ENCODE assay signal across 1 mouse cellular context in the genomic region with DNA sequence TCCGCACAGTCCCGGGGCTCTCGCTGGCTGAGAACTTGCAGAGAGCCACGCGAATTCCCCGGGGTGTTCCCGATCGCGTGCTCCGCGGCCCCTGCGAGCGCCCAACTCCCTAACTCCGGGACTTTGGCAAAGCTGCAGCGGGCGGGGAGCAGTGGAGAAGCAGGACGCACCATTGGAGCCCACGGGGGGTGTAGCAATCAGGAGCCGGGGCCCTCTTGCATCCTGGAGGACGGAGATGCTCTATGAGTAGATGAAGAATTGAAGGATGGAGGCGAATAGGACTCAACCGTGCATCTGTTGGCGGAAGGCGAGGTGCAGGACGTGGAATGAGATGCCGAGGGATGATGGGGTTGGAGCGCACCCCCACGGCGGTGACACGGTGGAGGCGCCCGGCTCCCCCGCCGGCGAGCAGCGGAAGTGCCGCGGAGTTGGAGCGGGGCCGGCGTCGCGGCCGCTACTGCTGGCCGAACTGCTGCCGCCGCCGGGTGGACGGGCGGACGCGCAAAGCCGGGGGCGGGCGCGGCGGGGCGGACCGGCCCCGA.
TF ChIP-seq lines count a peak whose summit lies in the region.

A gene (plus strand): TSS at position 425 of the 542 bp plus-strand sequence.

TF ChIP-seq in CH12.LX, 34 proteins besides CTCF, POLR2A, EP300 and RAD21 (continued from another document):
- TF ChIP-seq KAT2A (IDR thresholded peaks at IDR 0.05; ENCODE audit: insufficient replicate concordance, low read length) (no peak), HCFC1 (IDR thresholded peaks at IDR 0.05; ENCODE audit: low read depth, low read length) (peak; percentile 51), MEF2A (IDR thresholded peaks at IDR 0.05; ENCODE audit: borderline replicate concordance, low read depth, low read length) (no peak), NELFE (IDR thresholded peaks at IDR 0.05; ENCODE audit: low read depth, low read length) (no peak), CHD1 (IDR thresholded peaks at IDR 0.05; ENCODE audit: low read depth, low read length) (peak; percentile 99), TCF12 (IDR thresholded peaks at IDR 0.05; ENCODE audit: low read depth, low read length) (peak; percentile 85), ELF1 (IDR thresholded peaks at IDR 0.05; ENCODE audit: low read depth, low read length) (peak; percentile 83), USF1 (IDR thresholded peaks at IDR 0.05; ENCODE audit: low read depth, low read length) (no peak)
